ENCODE assay signal across 11 mouse cellular contexts in the genomic region with DNA sequence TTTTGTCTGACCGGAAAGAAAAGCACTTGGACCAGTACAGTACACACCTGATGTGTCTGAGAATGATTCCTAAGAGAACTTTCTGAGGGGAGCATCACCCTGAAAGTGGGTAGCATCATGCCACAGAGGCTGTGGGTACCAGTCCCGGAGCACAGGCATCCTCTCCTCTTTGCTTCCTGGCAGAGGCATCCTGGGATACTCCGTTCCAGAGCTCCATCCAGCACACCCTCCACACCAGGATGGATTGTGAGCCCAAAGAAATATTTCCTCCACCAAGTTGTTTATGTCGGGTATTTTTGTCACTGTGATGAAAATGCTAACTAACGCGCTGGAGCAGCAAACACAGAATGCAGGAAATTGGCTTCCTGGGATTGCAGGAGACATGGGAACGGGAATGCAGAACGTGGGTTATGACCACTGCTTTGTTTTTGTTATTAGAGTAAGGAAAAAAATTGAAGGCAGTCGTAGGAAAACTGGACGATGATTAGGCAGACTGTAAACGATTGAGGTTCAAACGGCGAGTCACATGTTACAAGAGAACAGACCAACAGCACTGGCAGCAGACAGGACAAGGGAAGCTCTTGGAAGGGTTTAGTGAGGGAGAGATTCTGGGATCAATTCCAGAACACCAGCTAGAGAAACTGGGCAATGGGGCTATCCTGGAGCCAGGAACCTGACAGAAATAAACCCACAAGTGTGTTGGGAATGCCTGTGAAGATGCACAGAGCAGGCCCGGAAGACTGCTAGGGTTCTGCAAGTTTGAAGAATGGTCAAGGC.
A peak's percentile ranks its signal among the peaks of the same experiment; 100 is the strongest.
DNase-seq lines count a peak whose midpoint lies in the region; ATAC-seq and TF ChIP-seq lines count a peak whose summit lies in the region.
"Had no signal": no experiment of that assay in that cellular context is flagged by ENCODE, and none has a peak within 500 bp of the region (broad histone marks: within the 10 kb centered on the region; RNA-seq: fewer than 3 reads in every experiment).

No protein-coding gene starts in this region.

- no peak for TF ChIP-seq CTCF in midbrain, postnatal 0 days (IDR thresholded peaks at IDR 0.05)
- TF ChIP-seq CTCF in heart, postnatal 0 days (IDR thresholded peaks at IDR 0.05; ENCODE audit: low read depth), result no peak

- peaks cover 5% of the 10 kb centered on the region; the same call in 1 of the 2 replicates for H3K4me1 ChIP-seq in heart, embryonic 15.5 days (replicated peaks)
- H3K4me1 ChIP-seq in heart, embryonic 10.5 days, result no peaks in the 10 kb centered on the region
- no peaks in the 10 kb centered on the region; the same call in 1 of the 2 replicates for H3K4me1 ChIP-seq in midbrain, postnatal 0 days (ENCODE audit: insufficient read depth, low read length)
- no peaks in the 10 kb centered on the region for H3K4me1 ChIP-seq in midbrain, embryonic 16.5 days (ENCODE audit: control insufficient read depth, insufficient read depth, low read length)
- H3K4me1 ChIP-seq in heart, postnatal 0 days (ENCODE audit: control insufficient read depth, insufficient read depth), result 0 out of 2 replicates have a peak, but pooled peaks cover 10% of the 10 kb centered on the region

- H3K27me3 ChIP-seq in heart, embryonic 15.5 days, result no peaks in the 10 kb centered on the region
- no peaks in the 10 kb centered on the region for H3K27me3 ChIP-seq in heart, embryonic 10.5 days (ENCODE audit: insufficient read depth, poor library complexity, severe bottlenecking)
- no peaks in the 10 kb centered on the region for H3K27me3 ChIP-seq in midbrain, postnatal 0 days (ENCODE audit: insufficient read depth, low read length)
- no peaks in the 10 kb centered on the region for H3K27me3 ChIP-seq in midbrain, embryonic 16.5 days (ENCODE audit: control insufficient read depth, insufficient read depth, low read depth, low read length)
- H3K27me3 ChIP-seq in heart, postnatal 0 days (ENCODE audit: control insufficient read depth, insufficient read depth, low read length), result no peaks in the 10 kb centered on the region

- H3K36me3 ChIP-seq in heart, embryonic 15.5 days, result no peaks in the 10 kb centered on the region
- no peaks in the 10 kb centered on the region for H3K36me3 ChIP-seq in heart, embryonic 10.5 days
- no peaks in the 10 kb centered on the region for H3K36me3 ChIP-seq in midbrain, postnatal 0 days (ENCODE audit: insufficient read depth, low read length)
- H3K36me3 ChIP-seq in midbrain, embryonic 16.5 days (ENCODE audit: control insufficient read depth, insufficient read depth, low read length), result no peaks in the 10 kb centered on the region
- H3K36me3 ChIP-seq in heart, postnatal 0 days (replicated peaks; ENCODE audit: control insufficient read depth, insufficient read depth, low read length), result no peaks in the 10 kb centered on the region

- H3K9ac ChIP-seq in heart, embryonic 15.5 days, result no peak overlapping the region
- H3K9ac ChIP-seq in midbrain, postnatal 0 days (replicated peaks; ENCODE audit: low read length, poor library complexity, severe bottlenecking), result no peak overlapping the region
- H3K9ac ChIP-seq in midbrain, embryonic 16.5 days (ENCODE audit: low read depth, low read length), result no peak overlapping the region
- H3K9ac ChIP-seq in heart, postnatal 0 days (replicated peaks; ENCODE audit: low read depth, low read length), result no peak overlapping the region

- no peak for TF ChIP-seq EP300 in heart, postnatal 0 days (IDR thresholded peaks at IDR 0.05; ENCODE audit: low read depth)

- H3K4me2 ChIP-seq in heart, embryonic 15.5 days, result no peak overlapping the region
- H3K4me2 ChIP-seq in midbrain, postnatal 0 days (ENCODE audit: low read depth, low read length, poor library complexity, severe bottlenecking), result no peak overlapping the region
- H3K4me2 ChIP-seq in midbrain, embryonic 16.5 days (ENCODE audit: low read length), result no peak overlapping the region
- no peak overlapping the region for H3K4me2 ChIP-seq in heart, postnatal 0 days (ENCODE audit: low read depth, low read length)

- peak overlapping the region; percentile 18; the same call in 1 of the 2 replicates for H3K27ac ChIP-seq in heart, embryonic 15.5 days
- H3K27ac ChIP-seq in heart, embryonic 10.5 days, result no peak overlapping the region
- H3K27ac ChIP-seq in midbrain, postnatal 0 days (ENCODE audit: low read depth, low read length), result no peak overlapping the region
- H3K27ac ChIP-seq in midbrain, embryonic 16.5 days (ENCODE audit: low read length), result no peak overlapping the region
- H3K27ac ChIP-seq in heart, postnatal 0 days (ENCODE audit: low read depth), result peak overlapping the region; percentile 59; the same call in 1 of the 2 replicates
- H3K27ac ChIP-seq: layer of hippocampus, adult 2 months; macrophage had no signal

- H3K9me3 ChIP-seq in heart, embryonic 15.5 days (replicated peaks), result no peaks in the 10 kb centered on the region
- no peaks in the 10 kb centered on the region for H3K9me3 ChIP-seq in heart, embryonic 10.5 days
- no peaks in the 10 kb centered on the region for H3K9me3 ChIP-seq in midbrain, postnatal 0 days (ENCODE audit: low read length)
- no peaks in the 10 kb centered on the region for H3K9me3 ChIP-seq in midbrain, embryonic 16.5 days (replicated peaks; ENCODE audit: control insufficient read depth, low read length, poor library complexity, severe bottlenecking)
- no peaks in the 10 kb centered on the region for H3K9me3 ChIP-seq in heart, postnatal 0 days (replicated peaks; ENCODE audit: control insufficient read depth, low read length)

- DNase-seq in heart, embryonic 10.5 days (ENCODE audit: low spot score), result no peak
- peak; percentile 47 for DNase-seq in midbrain, postnatal 0 days (ENCODE audit: low spot score)
- DNase-seq in heart, postnatal 0 days (ENCODE audit: low spot score), result peak; percentile 7
- no peak for DNase-seq in thymus, postnatal 4 days
- DNase-seq in left cerebral cortex, adult 18-20 months (ENCODE audit: low spot score in 2 of 2), result no peak
- DNase-seq: cerebellum, postnatal 25 days; kidney, adult 11 months had no signal

- WGBS in heart, embryonic 15.5 days, result 57% methylated on average over 14 of the region's 14 CpGs
- 83% methylated on average over 14 of the region's 14 CpGs for WGBS in heart, embryonic 10.5 days
- 83% methylated on average over 14 of the region's 14 CpGs for WGBS in midbrain, postnatal 0 days
- 82% methylated on average over 14 of the region's 14 CpGs for WGBS in midbrain, embryonic 16.5 days
- WGBS in heart, postnatal 0 days, result 51% methylated on average over 14 of the region's 14 CpGs

- H3K4me3 ChIP-seq in heart, embryonic 15.5 days, result no peak overlapping the region
- H3K4me3 ChIP-seq in heart, embryonic 10.5 days, result no peak overlapping the region
- H3K4me3 ChIP-seq in midbrain, postnatal 0 days (ENCODE audit: low read depth, low read length), result no peak overlapping the region
- H3K4me3 ChIP-seq in midbrain, embryonic 16.5 days (ENCODE audit: low read depth, low read length), result no peak overlapping the region
- H3K4me3 ChIP-seq in heart, postnatal 0 days (ENCODE audit: low read depth, low read length), result no peak overlapping the region
- H3K4me3 ChIP-seq: layer of hippocampus, adult 2 months had no signal

- ATAC-seq in heart, embryonic 15.5 days (replicated peaks; ENCODE audit: insufficient number of reproducible peaks, insufficient read depth, low FRiP score, low read depth), result no peak
- no peak for ATAC-seq in midbrain, postnatal 0 days (ENCODE audit: low FRiP score)
- ATAC-seq in midbrain, embryonic 16.5 days, result no peak
- ATAC-seq in heart, postnatal 0 days (ENCODE audit: insufficient read depth, low read depth), result no peak

Comparison
In these comparisons a context has a peak if more than half of its experiments do, and no peak if none do; other contexts are left out.
1. H3K27ac ChIP-seq: peak in heart, embryonic 15.5 days (single experiment) and heart, postnatal 0 days (single experiment); none in heart, embryonic 10.5 days (single experiment), midbrain, postnatal 0 days (single experiment) and midbrain, embryonic 16.5 days (single experiment).
2. DNase-seq: peak in midbrain, postnatal 0 days (single experiment) and heart, postnatal 0 days (single experiment); none in heart, embryonic 10.5 days (single experiment), thymus, postnatal 4 days (single experiment) and left cerebral cortex, adult 18-20 months (0 of 2).